Mouse (Mus musculus) liver, adult 2 months (tissue): ENCODE results near the gene Cryba2.

Source experiments
- CTCF ChIP-seq: fragments of 200-500 bp; IDR thresholded peaks from 2 replicates; pipeline ENCODE4 v1.5.1; 2011; ENCODE audit warnings: low read depth, low read length, control low read depth
- POLR2A ChIP-seq: fragments of 200-500 bp; IDR thresholded peaks from 2 replicates; pipeline ENCODE4 v1.6.1; 2011; ENCODE audit warnings: low read length, control low read depth; ENCODE audit not compliant: insufficient read depth; ENCODE audit errors: extremely low read depth

GRCm38 (mm10) chr1:74900341-74901285 is 7.7 kb upstream of the Cryba2 start:
- TF ChIP-seq CTCF: no peak
- no peak for TF ChIP-seq POLR2A
